Mouse (Mus musculus) limb, embryonic 14.5 days (tissue): ENCODE measurements around the gene Prkce. TPM values are rescaled to one million over a fixed set of nuclear protein-coding genes. Genes with fewer than 3 reads are reported as not detected.

Experiments used
- ATAC-seq: fragments of 200-750 bp; cut with Nextera tagmentation; 2 replicates; pipeline ENCODE4 v1.8.0; 2017; ENCODE audit warnings: low read depth, moderate number of reproducible peaks, moderate TSS enrichment; ENCODE audit not compliant: low FRiP score
- DNase-seq: peaks from one replicate; pipeline ENCODE4 v3.0.0-alpha.2; 2015; ENCODE audit warnings: low spot score
- H3K27ac ChIP-seq: fragments of 300-500 bp; sonication (generic); replicated peaks from 2 replicates; pipeline ENCODE4 v1.5.1; 2014; ENCODE audit warnings: low read depth, mild to moderate bottlenecking, low read length, moderate library complexity, mixed read lengths
- H3K27me3 ChIP-seq: fragments of 300-500 bp; sonication (generic); 2 replicates; pipeline ENCODE4 v1.6.1; 2014; ENCODE audit warnings: low read length, mixed read lengths; ENCODE audit not compliant: control insufficient read depth, insufficient read depth
- H3K36me3 ChIP-seq: fragments of 300-500 bp; sonication (generic); 2 replicates; pipeline ENCODE4 v1.6.1; 2014; ENCODE audit warnings: mild to moderate bottlenecking, low read length, moderate library complexity, mixed read lengths; ENCODE audit not compliant: control insufficient read depth, insufficient read depth
- H3K4me1 ChIP-seq: fragments of 300-500 bp; sonication (generic); 2 replicates; pipeline ENCODE4 v1.6.1; 2014; ENCODE audit warnings: antibody characterized with exemption, low read length, mixed read lengths; ENCODE audit not compliant: control insufficient read depth, insufficient read depth
- H3K4me2 ChIP-seq: fragments of 300-500 bp; sonication (generic); replicated peaks from 2 replicates; pipeline ENCODE4 v1.6.1; 2014; ENCODE audit warnings: low read depth, mild to moderate bottlenecking, low read length, moderate library complexity; ENCODE audit not compliant: severe bottlenecking
- H3K4me3 ChIP-seq: fragments of 300-500 bp; sonication (generic); replicated peaks from 2 replicates; pipeline ENCODE4 v1.5.1; 2014; ENCODE audit warnings: low read length
- H3K9ac ChIP-seq: fragments of 300-500 bp; sonication (generic); 2 replicates; pipeline ENCODE4 v1.6.1; 2014; ENCODE audit warnings: mild to moderate bottlenecking, low read depth, low read length, moderate library complexity; ENCODE audit not compliant: severe bottlenecking
- H3K9me3 ChIP-seq: fragments of 300-500 bp; sonication (generic); 2 replicates; pipeline ENCODE4 v1.6.1; 2016; ENCODE audit warnings: low read length; ENCODE audit not compliant: control insufficient read depth
- POLR2A ChIP-seq: fragments of 200-500 bp; IDR thresholded peaks from 2 replicates; pipeline ENCODE4 v1.8.0; 2012; ENCODE audit warnings: inconsistent platforms, mild to moderate bottlenecking, moderate library complexity, borderline replicate concordance; ENCODE audit not compliant: insufficient read depth, insufficient read length; ENCODE audit errors: extremely low read depth
- WGBS: fragments of 180-500 bp; shearing (Covaris S2); extraction: QIAGEN DNeasy Blood & Tissue Kit; methylation state at CpG from one replicate; pipeline ENCODE4 v1.1.7; 2014; 5-methylcytosine and 5-hydroxymethylcytosine counted together
- polyA plus RNA-seq, 2 experiments: library from polyadenylated mRNA; depleted of rRNA in 1 of 2; stranded (reverse) in 1 of 2; unstranded in 1 of 2; fragments of >200 nt; fragmentation: Nextera tagmentation in 1 of 2; extraction: Ambion mirVana in 1 of 2; gene quantifications; 2 replicates each; pipeline versions ENCODE4 v1.2.1 to v1.2.3; 2012 to 2014

The Prkce gene
- polyA plus RNA-seq, 2 experiments, result 4.7 to 9.3 TPM

- Histone ChIP-seq H3K36me3 (no peaks in the 10 kb centered on the region), H3K27me3 (no peaks in the 10 kb centered on the region), H3K9me3 (no peaks in the 10 kb centered on the region), H3K4me3 (no peak overlapping the region), H3K27ac (no peak overlapping the region), H3K9ac (no peak overlapping the region), H3K4me1 (no peaks in the 10 kb centered on the region), H3K4me2 (no peak overlapping the region)
- 57% methylated on average over 7 of the region's 7 CpGs for WGBS
- no peak for ATAC-seq
- DNase-seq, result no peak
- no peak for TF ChIP-seq POLR2A
Measured at GRCm38 (mm10) chr17:86526016-86526415, 358.4 kb downstream of the Prkce start.

GRCm38 (mm10) chr17:86527298-86527697 is 359.7 kb downstream of the Prkce start:
- no peak overlapping the region for H3K4me3 ChIP-seq
- TF ChIP-seq POLR2A, result no peak
- H3K27me3 ChIP-seq, result no peaks in the 10 kb centered on the region
- peaks cover under 1% of the 10 kb centered on the region; the same call in 1 of the 2 replicates for H3K4me1 ChIP-seq
- no peak overlapping the region for H3K9ac ChIP-seq
- 76% methylated on average over 5 of the region's 5 CpGs for WGBS
- H3K36me3 ChIP-seq, result no peaks in the 10 kb centered on the region
- ATAC-seq (no peak), DNase-seq (no peak)
- no peaks in the 10 kb centered on the region for H3K9me3 ChIP-seq
- no peak overlapping the region for H3K27ac ChIP-seq
- no peak overlapping the region for H3K4me2 ChIP-seq

- H3K36me3 ChIP-seq, result no peaks in the 10 kb centered on the region
- ATAC-seq (no peak), DNase-seq (no peak)
- 90% methylated on average over 10 of the region's 10 CpGs for WGBS
- H3K9ac ChIP-seq, result no peak overlapping the region
- H3K27ac ChIP-seq, result no peak overlapping the region
- H3K4me3 ChIP-seq, result no peak overlapping the region
- no peaks in the 10 kb centered on the region for H3K9me3 ChIP-seq
- no peak for TF ChIP-seq POLR2A
- H3K27me3 ChIP-seq, result no peaks in the 10 kb centered on the region
- no peak overlapping the region for H3K4me2 ChIP-seq
- peaks cover 4% of the 10 kb centered on the region; the same call in 1 of the 2 replicates for H3K4me1 ChIP-seq
Measured at GRCm38 (mm10) chr17:86529003-86529402, 361.4 kb downstream of the Prkce start.

- H3K27me3 ChIP-seq, result no peaks in the 10 kb centered on the region
- no peak overlapping the region for H3K27ac ChIP-seq
- no peak overlapping the region for H3K9ac ChIP-seq
- no peak for TF ChIP-seq POLR2A
- WGBS, result 80% methylated on average over 4 of the region's 4 CpGs
- no peaks in the 10 kb centered on the region for H3K36me3 ChIP-seq
- peaks cover 4% of the 10 kb centered on the region; the same call in 1 of the 2 replicates for H3K4me1 ChIP-seq
- no peak overlapping the region for H3K4me2 ChIP-seq
- H3K4me3 ChIP-seq, result no peak overlapping the region
- H3K9me3 ChIP-seq, result no peaks in the 10 kb centered on the region
- DNase-seq (no peak), ATAC-seq (no peak)
Measured at GRCm38 (mm10) chr17:86529411-86529810, 361.8 kb downstream of the Prkce start.

GRCm38 (mm10) chr17:86531231-86531630 is 363.6 kb downstream of the Prkce start:
- Histone ChIP-seq H3K36me3 (no peaks in the 10 kb centered on the region), H3K4me1 (peaks cover 6% of the 10 kb centered on the region), H3K4me2 (no peak overlapping the region), H3K27me3 (no peaks in the 10 kb centered on the region), H3K9me3 (no peaks in the 10 kb centered on the region), H3K4me3 (no peak overlapping the region), H3K27ac (no peak overlapping the region), H3K9ac (no peak overlapping the region)
- WGBS, result 89% methylated on average over 6 of the region's 6 CpGs
- DNase-seq, result no peak
- no peak for TF ChIP-seq POLR2A
- ATAC-seq, result no peak
